Mouse (Mus musculus) thymus, postnatal 36 days (tissue): ENCODE data around the gene Cs.

ENCODE experiments used
- DNase-seq, 2 experiments: peaks; one replicate each; pipeline ENCODE4 v3.0.0; 2022; ENCODE audit warnings: mixed read lengths in 2 of 2

Cs gene

GRCm38 (mm10) chr10:128376455-128377211, 39.1 kb downstream of the Cs start, which contains the start of gene Ankrd52:
Ankrd52 (plus strand) TSS chr10:128377115.
- DNase-seq: peak; percentile 84 to 87

- DNase-seq: peak; percentile 47 to 61
Observed at GRCm38 (mm10) chr10:128377222-128377939, 39.8 kb downstream of the Cs start.

GRCm38 (mm10) chr10:128377940-128378448, 40.5 kb downstream of the Cs start:
- DNase-seq: no peak

- DNase-seq: no peak
Observed at GRCm38 (mm10) chr10:128378462-128378861, 40.9 kb downstream of the Cs start.

GRCm38 (mm10) chr10:128379260-128379659, 41.7 kb downstream of the Cs start:
- no peak for DNase-seq

DNA sequence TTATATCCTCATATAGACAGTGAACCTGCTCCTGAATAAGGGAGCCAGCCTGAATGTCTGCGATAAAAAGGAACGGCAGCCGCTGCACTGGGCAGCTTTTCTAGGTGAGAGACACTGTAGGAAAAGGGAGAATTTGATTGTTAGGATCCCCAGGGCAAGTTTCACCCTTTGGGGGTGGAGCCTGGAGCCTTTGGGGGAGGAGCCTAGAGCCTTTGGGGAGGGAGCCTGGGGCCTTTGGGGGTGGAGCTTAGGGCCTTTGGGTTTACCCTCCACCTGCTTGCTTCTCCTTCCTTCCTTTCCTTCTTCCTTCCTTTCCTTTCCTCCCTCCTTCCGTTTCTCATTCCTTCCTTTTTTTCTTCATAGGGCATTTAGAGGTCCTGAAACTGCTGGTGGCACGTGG, 43.0 kb downstream of the Cs start:
- DNase-seq: no peak

GRCm38 (mm10) chr10:128382482-128382881, 44.9 kb downstream of the Cs start:
- DNase-seq: no peak

DNA sequence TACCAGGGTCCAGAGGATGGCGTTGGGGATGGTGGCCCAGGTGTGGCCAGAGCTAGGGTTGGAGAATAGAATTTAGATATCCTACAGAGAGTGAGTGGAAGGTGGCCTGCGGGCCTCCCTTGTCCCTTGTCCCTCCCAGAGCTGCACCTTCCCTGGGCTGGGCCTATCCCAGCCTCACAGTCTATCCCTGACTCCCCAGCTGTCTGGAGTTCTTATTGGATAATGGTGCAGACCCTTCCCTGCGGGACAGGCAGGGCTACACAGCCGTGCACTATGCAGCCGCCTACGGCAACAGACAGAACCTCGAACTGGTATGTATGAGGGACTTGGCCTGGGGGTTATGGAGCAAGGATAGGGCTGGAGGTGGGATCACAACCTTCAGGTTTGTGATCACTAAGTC, 48.4 kb downstream of the Cs start:
- no peak for DNase-seq

DNA sequence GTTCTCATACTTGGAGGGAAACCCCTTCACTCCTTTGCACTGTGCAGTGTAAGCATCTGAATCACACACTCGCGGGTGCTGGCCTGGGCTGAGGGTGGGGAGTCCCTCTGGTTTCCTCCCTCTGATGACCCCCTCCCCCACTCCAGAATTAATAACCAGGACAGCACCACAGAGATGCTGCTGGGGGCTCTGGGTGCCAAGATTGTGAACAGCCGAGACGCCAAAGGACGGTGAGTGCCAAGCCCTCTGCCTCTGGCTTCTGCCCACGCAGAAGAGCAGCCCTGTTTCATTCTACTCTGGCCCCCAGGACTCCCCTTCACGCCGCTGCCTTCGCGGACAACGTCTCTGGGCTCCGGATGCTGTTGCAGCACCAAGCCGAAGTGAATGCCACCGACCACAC, 51.4 kb downstream of the Cs start:
- DNase-seq: no peak

DNA sequence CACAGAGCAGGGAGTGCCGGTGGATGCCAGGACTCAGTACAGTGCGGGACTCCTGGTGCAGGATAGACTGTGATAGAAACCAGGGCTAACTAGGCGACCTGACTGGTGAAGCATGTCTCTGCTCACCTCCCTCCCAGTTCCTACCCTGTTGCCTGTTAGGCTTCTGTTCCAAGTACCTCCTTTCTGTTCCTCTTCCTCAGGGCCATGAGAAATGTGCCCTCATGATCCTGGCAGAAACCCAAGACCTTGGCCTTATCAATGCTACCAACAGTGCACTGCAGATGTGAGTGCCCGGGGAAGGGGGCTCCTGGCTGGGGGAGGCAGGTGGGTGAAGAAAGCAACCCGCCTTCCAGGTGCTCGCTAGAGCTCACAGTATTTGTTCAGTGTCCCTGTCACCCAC, 52.0 kb downstream of the Cs start:
- DNase-seq: no peak

DNA sequence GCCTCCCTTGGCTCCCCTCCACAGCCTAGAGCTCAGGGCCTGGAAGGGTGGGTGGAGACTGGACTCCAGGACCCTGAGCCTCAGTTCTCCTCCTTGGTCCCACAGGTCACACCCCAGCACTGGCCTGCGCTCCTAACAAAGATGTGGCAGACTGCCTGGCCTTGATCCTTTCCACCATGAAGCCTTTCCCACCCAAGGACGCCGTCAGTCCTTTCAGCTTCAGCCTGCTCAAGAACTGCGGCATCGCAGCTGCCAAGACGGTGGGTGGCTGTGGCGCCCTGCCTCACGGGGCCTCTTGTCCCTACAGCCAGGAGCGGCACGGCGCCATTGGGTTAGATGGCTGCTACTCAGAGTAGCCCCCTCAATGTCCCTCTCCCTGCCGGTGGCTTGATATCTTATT, 52.8 kb downstream of the Cs start:
- no peak for DNase-seq

DNA sequence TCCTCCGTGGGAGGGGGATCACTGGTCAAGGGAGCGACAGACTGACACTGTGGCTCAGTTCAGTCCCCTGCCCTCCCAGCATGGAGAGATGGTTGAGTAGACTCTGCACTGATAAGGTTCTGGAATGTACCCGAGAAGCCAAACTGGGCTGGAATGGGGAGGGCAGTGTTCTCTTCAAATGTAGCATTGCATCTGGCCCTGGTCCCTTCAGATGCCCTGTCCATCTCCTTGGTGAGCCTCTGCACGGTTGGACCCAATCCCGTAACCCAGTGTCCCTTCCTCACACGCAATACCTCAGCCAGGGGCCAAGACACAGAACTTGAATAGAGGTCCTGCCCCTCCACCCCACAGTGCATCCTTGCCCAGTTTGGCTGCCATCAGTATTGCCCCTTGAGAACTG, 54.3 kb downstream of the Cs start:
- no peak for DNase-seq

DNA sequence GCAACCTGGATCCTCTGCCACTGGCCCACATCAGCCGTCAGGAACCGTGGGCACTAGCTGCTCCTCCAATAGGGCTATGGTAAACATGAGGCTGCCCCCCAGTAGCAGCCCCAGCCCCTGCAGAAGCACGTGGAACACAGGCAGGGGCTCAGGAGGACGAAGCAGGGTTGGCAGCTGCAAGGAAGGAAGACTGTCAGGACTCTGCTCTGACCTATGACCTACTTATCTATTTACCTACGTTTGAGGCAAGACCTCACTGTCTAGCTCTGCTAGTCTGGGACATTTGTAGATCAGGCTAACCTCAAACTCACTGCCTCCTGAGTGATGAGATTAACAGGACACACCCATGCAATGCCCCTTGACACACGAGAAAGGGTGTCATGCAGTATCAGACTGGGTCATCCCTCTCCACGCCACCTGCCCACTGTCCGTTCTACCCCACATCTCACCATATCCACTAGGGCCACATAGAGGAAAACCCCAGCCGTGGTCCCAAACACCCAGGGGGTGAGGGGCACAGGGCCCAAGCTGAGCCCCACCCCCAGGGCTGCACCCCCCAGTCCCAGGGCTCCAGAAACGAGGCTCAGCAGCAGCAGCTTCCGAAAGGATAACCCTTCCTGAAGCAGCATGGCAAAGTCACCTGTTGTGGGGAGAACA, 58.6 kb downstream of the Cs start:
- no peak for DNase-seq

DNA sequence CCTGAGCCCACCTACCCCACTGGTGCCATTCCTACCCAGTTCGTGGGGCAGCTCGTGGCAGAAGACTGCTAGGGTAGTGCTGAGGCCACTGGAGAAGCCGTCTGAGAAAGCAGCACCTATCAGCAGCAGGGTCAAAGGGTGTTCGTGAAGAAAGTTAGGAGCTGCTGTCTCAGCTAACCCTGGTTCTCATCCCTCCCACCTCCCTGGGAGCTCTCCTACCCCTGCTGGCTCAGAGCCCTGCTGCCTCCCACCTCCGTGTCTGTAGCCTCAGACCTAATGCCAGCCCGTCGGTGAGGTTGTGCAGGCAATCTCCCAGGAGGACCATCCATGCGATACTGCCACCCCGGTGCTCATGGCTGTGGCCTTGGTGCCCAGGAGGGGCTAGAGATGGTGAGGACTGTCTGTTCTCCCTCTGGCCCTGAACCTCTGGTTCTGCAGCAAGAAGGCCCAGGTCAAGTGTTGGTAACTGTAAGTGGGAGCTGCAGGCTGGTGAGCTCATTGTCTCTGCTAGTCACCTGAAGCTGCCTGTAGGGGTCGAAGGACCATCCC, 59.3 kb downstream of the Cs start:
- no peak for DNase-seq

- no peak for DNase-seq
Observed at GRCm38 (mm10) chr10:128397466-128397865, 59.9 kb downstream of the Cs start.

DNA sequence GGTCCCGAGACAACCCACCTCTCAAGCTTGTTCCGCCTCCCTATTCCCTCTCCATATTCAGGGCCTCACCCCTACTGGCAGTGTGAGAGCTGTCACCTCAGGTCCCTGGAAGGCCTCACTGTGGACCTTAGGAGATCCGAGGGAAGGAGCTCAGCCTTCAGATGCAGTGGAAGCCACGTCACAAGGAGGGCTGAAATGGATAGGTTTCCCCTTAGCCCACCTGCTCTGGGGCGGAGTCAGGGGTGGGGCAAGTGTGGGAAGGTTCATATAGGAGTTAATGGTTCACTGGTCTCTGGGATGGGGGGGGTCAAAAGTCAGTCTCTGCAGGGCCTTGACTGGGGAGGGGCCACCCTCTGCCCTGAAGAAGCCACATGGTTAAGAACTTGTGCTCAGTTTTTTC, 62.8 kb downstream of the Cs start:
- no peak for DNase-seq

- DNase-seq: no peak
Observed at GRCm38 (mm10) chr10:128401056-128401455, 63.5 kb downstream of the Cs start, which contains the start of gene Slc39a5. Slc39a5 (minus strand) TSS chr10:128401229.

DNA sequence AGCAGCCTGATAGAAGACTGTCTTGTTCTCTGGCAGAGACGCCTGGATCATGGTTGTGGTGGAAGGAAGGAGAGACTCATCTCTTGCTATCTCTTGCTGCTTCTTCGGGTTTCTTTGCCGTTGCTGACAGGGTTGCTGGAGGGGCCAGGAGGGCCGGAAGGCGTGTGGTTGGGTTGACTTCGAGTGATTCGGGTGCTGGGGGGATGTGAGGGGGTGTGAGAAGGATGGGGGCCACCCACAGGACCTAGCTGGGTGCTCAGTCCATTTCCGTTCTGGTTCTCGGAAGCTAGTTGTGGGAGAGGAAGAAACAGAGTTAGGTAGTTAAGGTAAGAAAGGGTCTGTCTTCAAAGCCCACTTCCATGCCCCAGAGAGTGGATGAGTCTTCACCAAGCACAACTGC, 64.1 kb downstream of the Cs start:
- no peak for DNase-seq

GRCm38 (mm10) chr10:128403931-128404330, 66.4 kb downstream of the Cs start:
- DNase-seq: no peak

- peak; percentile 35 to 52 for DNase-seq
Observed at GRCm38 (mm10) chr10:128408591-128409535, 71.3 kb downstream of the Cs start.

GRCm38 (mm10) chr10:128409692-128410559, 72.4 kb downstream of the Cs start:
- peak; percentile 95 to 98 for DNase-seq
